Mouse (Mus musculus) midbrain, postnatal 0 days (tissue): ENCODE data around the gene Higd1b. TPM values are rescaled to one million over a fixed set of nuclear protein-coding genes. Genes with fewer than 3 reads are reported as not detected.
A peak's percentile ranks its signal among the peaks of the same experiment; 100 is the strongest.

Experiments
- ATAC-seq: fragments of 200-750 bp; cut with Nextera tagmentation; 2 replicates; pipeline ENCODE4 v1.8.0; 2017; ENCODE audit warnings: moderate number of reproducible peaks, mild to moderate bottlenecking, moderate TSS enrichment, moderate library complexity; ENCODE audit not compliant: low FRiP score
- DNase-seq: peaks from one replicate; pipeline ENCODE4 v3.0.0-alpha.2; 2015; ENCODE audit warnings: low spot score
- H3K27ac ChIP-seq: fragments of 300-500 bp; sonication (generic); 2 replicates; pipeline ENCODE4 v1.5.1; 2014; ENCODE audit warnings: low read depth, mild to moderate bottlenecking, low read length, mixed read lengths
- H3K27me3 ChIP-seq: fragments of 300-500 bp; sonication (generic); 2 replicates; pipeline ENCODE4 v1.6.1; 2014; ENCODE audit warnings: low read length, control low read depth, mixed read lengths; ENCODE audit not compliant: insufficient read depth
- H3K36me3 ChIP-seq: fragments of 300-500 bp; sonication (generic); 2 replicates; pipeline ENCODE4 v1.6.1; 2014; ENCODE audit warnings: low read length, control low read depth, mixed read lengths; ENCODE audit not compliant: insufficient read depth
- H3K4me1 ChIP-seq: fragments of 300-500 bp; sonication (generic); 2 replicates; pipeline ENCODE4 v1.6.1; 2014; ENCODE audit warnings: mild to moderate bottlenecking, control low read depth, antibody characterized with exemption, low read length, mixed read lengths; ENCODE audit not compliant: insufficient read depth
- H3K4me2 ChIP-seq: fragments of 300-500 bp; sonication (generic); 2 replicates; pipeline ENCODE4 v1.6.1; 2014; ENCODE audit warnings: low read depth, mild to moderate bottlenecking, low read length, mixed read lengths; ENCODE audit not compliant: poor library complexity, severe bottlenecking
- H3K4me3 ChIP-seq: fragments of 300-500 bp; sonication (generic); 2 replicates; pipeline ENCODE4 v1.5.1; 2014; ENCODE audit warnings: low read depth, mild to moderate bottlenecking, low read length, moderate library complexity
- H3K9ac ChIP-seq: fragments of 300-500 bp; sonication (generic); replicated peaks from 2 replicates; pipeline ENCODE4 v1.6.1; 2014; ENCODE audit warnings: mild to moderate bottlenecking, low read length, moderate library complexity, mixed read lengths; ENCODE audit not compliant: poor library complexity, severe bottlenecking
- H3K9me3 ChIP-seq: fragments of 300-500 bp; sonication (generic); 2 replicates; pipeline ENCODE4 v1.6.1; 2016; ENCODE audit warnings: low read length, control low read depth
- CTCF ChIP-seq: IDR thresholded peaks from 2 replicates; pipeline ENCODE4 v1.5.1; 2016; ENCODE audit warnings: antibody characterized with exemption, mild to moderate bottlenecking
- WGBS: fragments of 180-500 bp; shearing (Covaris S2); extraction: QIAGEN DNeasy Blood & Tissue Kit; methylation state at CpG from one replicate; pipeline ENCODE4 v1.1.7; 2014; 5-methylcytosine and 5-hydroxymethylcytosine counted together
- polyA plus RNA-seq: library from polyadenylated mRNA; unstranded; fragments of >200 nt; fragmentation: Nextera tagmentation; extraction: Ambion mirVana; gene quantifications from 2 replicates; pipeline ENCODE4 v1.2.1, GENCODE M21; 2015
- total RNA-seq: library from RNA; depleted of rRNA; stranded (reverse); fragments of >200 nt; gene quantifications from 2 replicates; pipeline ENCODE4 v1.2.3, GENCODE M21; 2014

Higd1b gene
- total and polyA plus RNA-seq, 2 experiments from 2014 or later = 12.3 to 13.1 TPM

DNA sequence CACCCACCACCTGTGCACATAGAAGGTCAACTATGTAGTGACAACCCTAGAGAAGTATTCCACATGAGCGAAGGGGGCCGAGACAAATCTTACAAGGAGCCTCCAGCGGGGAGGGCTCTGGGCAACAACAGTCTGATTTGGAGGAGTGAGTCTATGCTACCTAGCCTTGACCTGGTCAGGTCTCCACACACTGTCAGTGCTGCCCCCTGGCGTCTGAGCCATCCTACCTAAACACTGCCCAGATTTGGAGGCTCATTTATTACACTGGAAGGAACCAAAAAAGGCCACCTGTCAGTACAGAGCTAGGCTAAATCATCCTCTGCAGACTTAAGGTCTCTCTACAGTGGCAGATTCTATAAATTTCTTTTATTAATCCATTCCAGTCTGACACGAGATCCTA, 16.2 kb downstream of the Higd1b start:
- Histone ChIP-seq H3K9ac (no peak overlapping the region), H3K27ac (no peak overlapping the region), H3K36me3 (peaks cover 65% of the 10 kb centered on the region), H3K4me3 (no peak overlapping the region), H3K4me1 (no peaks in the 10 kb centered on the region), H3K4me2 (no peak overlapping the region), H3K9me3 (no peaks in the 10 kb centered on the region), H3K27me3 (no peaks in the 10 kb centered on the region)
- peak; percentile 47 for DNase-seq
- WGBS = 65% methylated on average over 5 of the region's 5 CpGs
- no peak for ATAC-seq
- TF ChIP-seq CTCF = peak; percentile 67

- H3K36me3 ChIP-seq = peaks cover 61% of the 10 kb centered on the region
These were observed 18.1 kb downstream of the Higd1b start for GRCm38 (mm10) chr11:102853760-102854159.

GRCm38 (mm10) chr11:102855941-102856340, 20.3 kb downstream of the Higd1b start:
- TF ChIP-seq CTCF = no peak
- no peak for ATAC-seq
- H3K4me1 ChIP-seq = no peaks in the 10 kb centered on the region
- no peaks in the 10 kb centered on the region for H3K27me3 ChIP-seq
- H3K9ac ChIP-seq = no peak overlapping the region
- DNase-seq = no peak
- H3K36me3 ChIP-seq = peaks cover 65% of the 10 kb centered on the region
- H3K9me3 ChIP-seq = no peaks in the 10 kb centered on the region
- 90% methylated on average over 6 of the region's 6 CpGs for WGBS
- no peak overlapping the region for H3K27ac ChIP-seq
- no peak overlapping the region for H3K4me2 ChIP-seq
- H3K4me3 ChIP-seq = no peak overlapping the region

More at GRCm38 (mm10) chr11:102853760-102854159, 18.1 kb downstream of the Higd1b start:
- peak; percentile 72 for TF ChIP-seq CTCF
- Histone ChIP-seq H3K27me3 (no peaks in the 10 kb centered on the region), H3K27ac (no peak overlapping the region), H3K4me1 (no peaks in the 10 kb centered on the region), H3K9me3 (no peaks in the 10 kb centered on the region), H3K4me3 (no peak overlapping the region), H3K9ac (no peak overlapping the region), H3K4me2 (no peak overlapping the region)
- ATAC-seq (no peak), DNase-seq (peak; percentile 55)

DNA sequence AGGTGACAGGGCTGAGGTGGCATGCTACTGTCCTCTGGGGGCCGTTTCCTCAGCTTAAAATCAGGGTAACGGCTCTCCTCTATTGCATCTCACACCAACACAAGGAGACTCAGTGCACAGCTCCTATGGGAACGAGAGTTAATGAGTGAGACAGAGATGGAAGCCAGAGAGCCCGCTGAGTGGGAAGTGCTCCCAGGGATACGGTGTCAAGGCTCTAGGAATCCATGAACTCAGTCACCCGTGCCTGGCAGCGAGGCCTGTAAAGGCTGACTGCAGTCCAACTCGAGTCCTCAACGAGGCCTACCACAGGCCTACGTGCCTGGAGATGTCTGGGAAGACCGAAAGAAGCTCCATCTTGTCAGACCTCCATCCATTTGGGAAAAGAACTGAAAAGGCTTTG, 23.3 kb downstream of the Higd1b start:
- Histone ChIP-seq H3K4me2 (no peak overlapping the region), H3K27me3 (no peaks in the 10 kb centered on the region), H3K4me1 (no peaks in the 10 kb centered on the region), H3K27ac (no peak overlapping the region), H3K36me3 (peaks cover 62% of the 10 kb centered on the region), H3K4me3 (no peak overlapping the region), H3K9me3 (no peaks in the 10 kb centered on the region), H3K9ac (no peak overlapping the region)
- TF ChIP-seq CTCF = no peak
- ATAC-seq = no peak
- peak; percentile 75 for DNase-seq
- 80% methylated on average over 11 of the region's 11 CpGs for WGBS

GRCm38 (mm10) chr11:102859933-102860332, 24.3 kb downstream of the Higd1b start:
- Histone ChIP-seq H3K27ac (no peak overlapping the region), H3K36me3 (peaks cover 55% of the 10 kb centered on the region), H3K9ac (no peak overlapping the region), H3K9me3 (no peaks in the 10 kb centered on the region), H3K4me3 (no peak overlapping the region), H3K4me2 (no peak overlapping the region), H3K4me1 (no peaks in the 10 kb centered on the region), H3K27me3 (no peaks in the 10 kb centered on the region)
- no peak for TF ChIP-seq CTCF
- ATAC-seq (no peak), DNase-seq (peak; percentile 67)
- WGBS = 86% methylated on average over 8 of the region's 8 CpGs

- Histone ChIP-seq H3K9me3 (no peaks in the 10 kb centered on the region), H3K4me3 (no peak overlapping the region), H3K4me2 (no peak overlapping the region), H3K27ac (no peak overlapping the region), H3K36me3 (peaks cover 52% of the 10 kb centered on the region), H3K4me1 (no peaks in the 10 kb centered on the region), H3K27me3 (no peaks in the 10 kb centered on the region), H3K9ac (no peak overlapping the region)
- 32% methylated on average over 4 of the region's 4 CpGs for WGBS
- DNase-seq = peak; percentile 91
- TF ChIP-seq CTCF = peak; percentile 88
- no peak for ATAC-seq
These were observed 28.6 kb downstream of the Higd1b start for GRCm38 (mm10) chr11:102864272-102864671.
